11 mouse cellular contexts compared by ENCODE assay signal in the genomic region with DNA sequence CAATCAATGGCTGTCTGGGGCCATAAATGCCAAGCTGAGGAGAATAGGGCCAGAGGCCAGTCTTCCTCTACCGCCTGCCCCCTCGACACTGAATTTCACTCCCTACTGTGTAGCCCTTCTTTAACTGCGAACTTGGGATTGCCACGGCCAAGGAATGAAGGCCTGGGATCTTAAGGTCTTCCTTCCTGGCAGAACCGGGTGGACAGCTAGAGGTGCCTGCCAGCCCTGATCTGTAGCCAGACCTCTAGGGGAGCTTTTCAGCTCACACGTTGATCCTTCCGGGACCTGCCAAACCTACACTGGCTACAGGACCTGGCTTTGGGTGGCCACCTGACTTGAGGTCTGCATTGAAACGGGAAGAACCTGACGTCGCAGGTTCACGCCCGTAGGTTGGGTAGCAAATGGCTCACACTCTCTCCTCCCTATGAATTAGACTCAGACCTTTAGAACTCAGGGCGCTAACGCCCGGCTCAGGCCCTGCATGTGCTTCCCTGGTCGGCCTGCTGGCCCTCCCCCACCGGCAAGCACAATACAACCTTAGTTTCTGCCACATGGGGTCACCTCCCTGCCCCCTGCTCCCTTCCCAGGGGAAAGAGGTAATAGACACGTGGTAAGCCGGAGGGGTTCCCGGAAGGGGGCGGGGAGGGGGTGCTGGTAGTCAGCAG. TPM values are rescaled to one million over a fixed set of nuclear protein-coding genes. Genes with fewer than 3 reads are reported as not detected.
DNase-seq lines count a peak whose midpoint lies in the region; ATAC-seq lines count a peak whose summit lies in the region.
"Had no signal": no experiment of that assay in that cellular context is flagged by ENCODE, and none has a peak within 500 bp of the region (broad histone marks: within the 10 kb centered on the region; RNA-seq: fewer than 3 reads in every experiment).

No protein-coding gene starts in this region.

- H3K27me3 ChIP-seq in heart, embryonic 10.5 days (ENCODE audit: insufficient read depth, poor library complexity, severe bottlenecking), result no peaks in the 10 kb centered on the region
- H3K27me3 ChIP-seq in hindbrain, embryonic 12.5 days, result peaks cover 4% of the 10 kb centered on the region; the same call in 1 of the 2 replicates
- H3K27me3 ChIP-seq in midbrain, embryonic 12.5 days, result peaks cover 16% of the 10 kb centered on the region

- DNase-seq in heart, embryonic 10.5 days (ENCODE audit: low spot score), result no peak
- DNase-seq in heart, postnatal 14 days, result no peak
- DNase-seq in R1 (ENCODE audit: low read depth, low spot score), result peak; percentile 87
- DNase-seq in urinary bladder, postnatal 10 days (ENCODE audit: low spot score), result no peak
- DNase-seq in adipocyte (ENCODE audit: low spot score), result no peak

- H3K4me3 ChIP-seq in heart, embryonic 10.5 days, result peak overlapping the region; percentile 63
- H3K4me3 ChIP-seq in hindbrain, embryonic 12.5 days, result peak overlapping the region; percentile 38
- peak overlapping the region; percentile 49 for H3K4me3 ChIP-seq in midbrain, embryonic 12.5 days

- intact Hi-C loops in heart, postnatal 14 days (cut with DNase I), result no loop called here

- WGBS in heart, embryonic 10.5 days, result under 1% methylated on average over 21 of the region's 21 CpGs
- WGBS in hindbrain, embryonic 12.5 days, result 2% methylated on average over 21 of the region's 21 CpGs
- 2% methylated on average over 21 of the region's 21 CpGs for WGBS in midbrain, embryonic 12.5 days

- H3K4me1 ChIP-seq in heart, embryonic 10.5 days, result peaks cover 64% of the 10 kb centered on the region
- H3K4me1 ChIP-seq in hindbrain, embryonic 12.5 days, result peaks cover 46% of the 10 kb centered on the region
- H3K4me1 ChIP-seq in midbrain, embryonic 12.5 days, result peaks cover 58% of the 10 kb centered on the region

- H3K36me3 ChIP-seq in heart, embryonic 10.5 days, result no peaks in the 10 kb centered on the region
- H3K36me3 ChIP-seq in hindbrain, embryonic 12.5 days, result no peaks in the 10 kb centered on the region
- H3K36me3 ChIP-seq in midbrain, embryonic 12.5 days, result no peaks in the 10 kb centered on the region

- peak overlapping the region; percentile 82 for H3K27ac ChIP-seq in heart, embryonic 10.5 days
- peak overlapping the region; percentile 58 for H3K27ac ChIP-seq in hindbrain, embryonic 12.5 days
- H3K27ac ChIP-seq in midbrain, embryonic 12.5 days (replicated peaks), result peak overlapping the region; percentile 79

- peak overlapping the region; percentile 48 for H3K9ac ChIP-seq in hindbrain, embryonic 12.5 days
- peak overlapping the region; percentile 62 for H3K9ac ChIP-seq in midbrain, embryonic 12.5 days (replicated peaks)

- H3K4me2 ChIP-seq in hindbrain, embryonic 12.5 days (replicated peaks), result peak overlapping the region; percentile 62
- peak overlapping the region; percentile 54 for H3K4me2 ChIP-seq in midbrain, embryonic 12.5 days (replicated peaks)

- ATAC-seq in hindbrain, embryonic 12.5 days (ENCODE audit: low FRiP score), result peak; percentile 24; the same call in 1 of the 2 replicates
- peak; percentile 16; the same call in 1 of the 2 replicates for ATAC-seq in midbrain, embryonic 12.5 days (ENCODE audit: low FRiP score, low read depth)
- no peak for ATAC-seq in inflammation-experienced regulatory T-cells, adult 6 months

- no peaks in the 10 kb centered on the region for H3K9me3 ChIP-seq in heart, embryonic 10.5 days
- no peaks in the 10 kb centered on the region for H3K9me3 ChIP-seq in hindbrain, embryonic 12.5 days (replicated peaks)
- no peaks in the 10 kb centered on the region for H3K9me3 ChIP-seq in midbrain, embryonic 12.5 days

RNA-seq across cellular contexts. Expression of a gene that starts 1.3 kb away (rescaled TPM):
- polyA plus RNA-seq in heart, embryonic 10.5 days (2016; fragmentation: Nextera tagmentation; extraction: Ambion mirVana), result 4.4 and 12.4 TPM in 2 replicates
- total RNA-seq in heart, postnatal 14 days (2021), result not detected
- polyA plus RNA-seq in hindbrain, embryonic 12.5 days (2016; fragmentation: Nextera tagmentation; extraction: Ambion mirVana), result 1.4 TPM in 2 replicates
- 3.3 and 3.4 TPM in 2 replicates for polyA plus RNA-seq in midbrain, embryonic 12.5 days (2016; fragmentation: Nextera tagmentation; extraction: Ambion mirVana)
- under 1 TPM in 1 of 3 experiments, not detected in 2; 0.16 TPM for polyA plus RNA-seq in inflammation-experienced regulatory T-cells, adult 6 months (2017; shearing (Covaris generic))
- polyA plus RNA-seq: C2C12 had no signal

RNA-seq across cellular contexts. Expression of a gene that starts 16.6 kb away (rescaled TPM):
- polyA plus RNA-seq in heart, embryonic 10.5 days (2016; fragmentation: Nextera tagmentation; extraction: Ambion mirVana), result 34.1 and 39.0 TPM in 2 replicates
- 10 to 100 TPM; 25.5 to 27.5 TPM for total RNA-seq in heart, postnatal 14 days (2021)
- polyA plus RNA-seq in hindbrain, embryonic 12.5 days (2016; fragmentation: Nextera tagmentation; extraction: Ambion mirVana), result 43.1 and 44.1 TPM in 2 replicates
- polyA plus RNA-seq in midbrain, embryonic 12.5 days (2016; fragmentation: Nextera tagmentation; extraction: Ambion mirVana), result 36.8 and 43.9 TPM in 2 replicates
- 10 to 100 TPM; 16.1 to 22.4 (median 18.6) TPM for polyA plus RNA-seq in inflammation-experienced regulatory T-cells, adult 6 months (2017; shearing (Covaris generic))

RNA-seq across cellular contexts. Expression of a gene that starts 36.3 kb away (rescaled TPM):
- polyA plus RNA-seq in heart, embryonic 10.5 days (2016; fragmentation: Nextera tagmentation; extraction: Ambion mirVana), result not detected in 2 replicates
- not detected for total RNA-seq in heart, postnatal 14 days (2021)
- polyA plus RNA-seq in hindbrain, embryonic 12.5 days (2016; fragmentation: Nextera tagmentation; extraction: Ambion mirVana), result not detected in 2 replicates
- polyA plus RNA-seq in midbrain, embryonic 12.5 days (2016; fragmentation: Nextera tagmentation; extraction: Ambion mirVana), result not detected in 2 replicates
- 1 to 10 TPM in 1 of 3 experiments, under 1 TPM in 2; 0.80 to 1.1 (median 0.94) TPM for polyA plus RNA-seq in inflammation-experienced regulatory T-cells, adult 6 months (2017; shearing (Covaris generic))
- total RNA-seq: adrenal gland, postnatal 4 days; gastrocnemius, adult 18-20 months had no signal
- polyA plus RNA-seq: C2C12 had no signal

RNA-seq across cellular contexts. Expression of a gene that starts 43.3 kb away (rescaled TPM):
- 0.78 and 2.7 TPM in 2 replicates for polyA plus RNA-seq in heart, embryonic 10.5 days (2016; fragmentation: Nextera tagmentation; extraction: Ambion mirVana)
- total RNA-seq in heart, postnatal 14 days (2021), result under 1 TPM in 1 of 2 experiments, not detected in 1; 0.24 TPM
- polyA plus RNA-seq in hindbrain, embryonic 12.5 days (2016; fragmentation: Nextera tagmentation; extraction: Ambion mirVana), result 2.3 and 2.5 TPM in 2 replicates
- 1.2 and 1.7 TPM in 2 replicates for polyA plus RNA-seq in midbrain, embryonic 12.5 days (2016; fragmentation: Nextera tagmentation; extraction: Ambion mirVana)
- 10 to 100 TPM; 10.8 to 23.3 (median 14.1) TPM for polyA plus RNA-seq in inflammation-experienced regulatory T-cells, adult 6 months (2017; shearing (Covaris generic))
- polyA plus RNA-seq: C2C12 had no signal

RNA-seq across cellular contexts. Expression of a gene that starts 48.9 kb away (rescaled TPM):
- polyA plus RNA-seq in heart, embryonic 10.5 days (2016; fragmentation: Nextera tagmentation; extraction: Ambion mirVana), result 2,048 and 2,274 TPM in 2 replicates
- 100 to 1,000 TPM; 129 to 151 TPM for total RNA-seq in heart, postnatal 14 days (2021)
- polyA plus RNA-seq in hindbrain, embryonic 12.5 days (2016; fragmentation: Nextera tagmentation; extraction: Ambion mirVana), result 2,290 and 2,342 TPM in 2 replicates
- 3,003 and 3,059 TPM in 2 replicates for polyA plus RNA-seq in midbrain, embryonic 12.5 days (2016; fragmentation: Nextera tagmentation; extraction: Ambion mirVana)
- 100 to 1,000 TPM; 371 to 949 (median 420) TPM for polyA plus RNA-seq in inflammation-experienced regulatory T-cells, adult 6 months (2017; shearing (Covaris generic))
